Mouse (Mus musculus) ovary, postnatal 10 days (tissue): Measurements from ENCODE around the gene Mrpl24.
"Not testable (repeated sequence)": the region's sequence is repeated elsewhere in the genome, so short reads cannot be mapped to it uniquely, and the experiment has no call there.

Experiments
- DNase-seq: peaks from one replicate; pipeline ENCODE4 v3.0.0; 2022; ENCODE audit warnings: low spot score

The Mrpl24 gene

DNA sequence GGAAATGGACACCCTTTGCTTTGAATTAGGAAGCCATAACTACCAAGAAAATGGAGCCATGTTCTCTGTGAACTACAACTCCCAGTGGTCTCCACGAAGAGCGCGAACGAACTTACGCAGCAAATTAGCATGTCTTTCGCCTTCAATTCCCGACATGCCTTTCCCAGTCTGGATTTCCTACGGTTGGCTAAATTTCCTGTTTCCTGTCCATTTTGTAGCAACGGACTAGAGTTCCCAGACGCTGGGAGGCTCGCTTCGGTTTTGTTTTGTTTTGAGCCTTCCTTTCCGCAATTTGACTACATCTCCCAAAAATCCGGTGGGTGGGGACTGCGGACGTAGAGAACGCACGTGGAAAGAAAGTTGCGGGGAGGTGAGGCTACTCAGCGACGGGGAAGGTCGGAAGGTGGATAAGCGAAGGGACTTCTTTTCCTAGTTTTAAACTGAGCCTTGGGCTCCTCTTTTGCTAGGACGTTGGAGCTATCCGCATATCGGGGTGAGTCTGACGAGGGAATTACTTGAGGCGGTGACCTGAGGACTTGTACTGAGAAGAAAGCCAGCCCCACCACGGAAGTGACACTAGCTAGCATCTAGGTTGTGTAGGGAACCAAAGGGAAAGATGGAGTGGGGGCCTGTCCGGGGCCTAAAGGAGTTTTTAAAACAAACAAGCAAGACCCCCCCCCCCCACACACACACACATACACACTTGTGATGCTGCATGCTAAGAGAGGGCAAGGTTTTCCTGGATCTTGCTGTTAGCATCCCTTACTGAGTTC is at the start of gene Mrpl24:
Mrpl24 (plus strand) TSS at position 171 of the 773 bp plus-strand sequence.
- DNase-seq = peak; percentile 34

DNA sequence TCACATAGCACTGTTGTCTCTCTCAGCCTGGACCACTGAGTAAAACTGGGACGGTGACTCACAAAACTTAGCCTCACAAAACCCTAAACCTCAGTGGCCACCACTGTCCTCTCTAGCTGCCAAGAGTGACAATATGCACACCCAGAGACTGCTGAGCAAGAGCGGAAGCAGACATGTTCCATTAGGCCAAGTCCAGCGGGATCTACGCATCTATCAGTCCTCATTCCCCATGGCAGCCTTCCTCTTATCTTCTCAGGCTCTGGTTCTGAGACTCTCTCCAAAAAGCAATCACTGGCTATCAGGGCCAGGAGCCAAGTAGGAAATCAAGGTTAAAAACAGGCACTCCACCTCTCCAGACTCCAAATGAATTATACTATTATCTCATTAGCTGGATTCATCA is 41.6 kb upstream of the Mrpl24 start:
- no peak for DNase-seq

DNA sequence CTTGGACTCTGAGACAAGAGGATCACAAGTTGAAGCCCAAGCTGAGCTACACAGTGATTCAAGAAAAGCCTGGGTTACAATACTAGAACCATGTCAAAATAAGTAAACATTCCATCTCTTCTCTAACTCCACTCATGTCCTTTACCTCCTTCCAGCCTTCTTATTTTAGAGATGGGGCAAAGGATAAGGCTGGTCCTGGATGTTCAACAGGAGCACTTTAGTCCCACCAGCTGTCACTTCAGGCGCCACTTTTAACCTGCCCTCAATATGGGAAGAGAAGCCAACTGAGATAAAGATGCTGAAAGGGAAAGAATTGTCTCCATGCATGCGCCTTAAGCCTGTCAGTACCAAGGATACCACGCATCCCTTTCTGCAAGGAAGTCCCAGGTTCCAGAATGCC is 35.0 kb upstream of the Mrpl24 start:
- no peak for DNase-seq

DNA sequence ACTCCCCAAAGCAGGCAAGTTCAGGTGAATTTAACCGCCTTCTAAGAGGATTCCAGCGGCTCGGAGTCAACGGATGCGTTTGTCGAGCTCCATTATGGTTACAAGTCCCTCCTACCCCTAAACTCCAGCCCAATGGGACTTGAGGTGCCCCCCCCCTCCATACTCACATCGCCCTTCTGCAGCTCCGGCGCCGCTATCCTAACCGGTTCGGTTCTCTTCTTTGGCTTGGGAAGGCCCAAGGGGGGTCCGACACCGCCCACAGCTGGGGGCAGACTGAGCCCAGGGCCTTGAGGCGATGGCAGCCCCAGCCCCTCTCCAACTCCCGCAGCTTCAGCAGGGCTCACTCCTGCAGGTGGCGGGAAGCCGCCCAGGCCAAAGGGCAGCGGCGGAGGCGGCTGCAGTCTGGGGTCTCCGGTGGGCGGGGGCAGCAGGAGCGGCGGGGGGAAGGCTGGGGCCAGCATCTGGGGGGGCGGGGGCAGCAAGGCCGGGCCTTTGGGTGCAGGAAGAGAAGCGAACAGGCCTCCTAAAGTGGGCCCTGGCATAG is 34.5 kb upstream of the Mrpl24 start:
- DNase-seq = peak; percentile 28

DNA sequence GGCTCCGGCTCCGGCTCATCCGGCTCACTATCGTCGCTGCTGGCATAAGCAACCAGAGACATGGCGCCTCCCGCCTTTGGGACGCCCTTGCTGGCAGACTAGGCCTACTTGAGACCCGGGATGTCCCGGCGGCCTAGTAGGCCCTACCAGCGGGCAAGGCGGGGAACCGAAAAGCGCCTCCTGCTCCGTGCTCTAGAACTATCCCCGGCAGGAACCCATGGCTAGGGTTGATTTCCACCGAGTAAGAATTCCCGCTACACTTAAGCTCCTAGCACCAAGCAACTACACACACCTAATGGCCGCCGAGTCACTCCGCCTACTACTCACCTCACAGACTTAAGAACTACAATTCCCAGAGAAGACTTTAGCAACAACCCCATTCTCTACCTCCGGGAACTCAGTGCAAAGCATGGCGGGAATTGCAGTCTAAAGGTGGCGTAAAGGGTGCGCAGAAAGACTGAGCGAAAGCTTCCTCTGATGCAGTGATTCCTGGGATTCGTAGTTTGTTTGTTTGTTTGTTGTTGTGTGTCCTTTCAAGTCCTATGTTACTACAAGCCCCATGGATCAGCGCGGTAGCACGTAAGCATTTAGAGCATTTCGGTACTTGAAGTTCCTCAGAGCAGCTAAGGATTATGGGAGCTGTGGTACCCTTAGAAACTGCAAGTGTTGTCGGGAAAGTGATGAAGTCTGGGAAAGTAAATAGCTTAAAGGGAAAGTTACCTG is 33.9 kb upstream of the Mrpl24 start, which contains the start of gene Prcc:
Prcc (minus strand) TSS at position 328 of the 723 bp plus-strand sequence.
- peak; percentile 59 for DNase-seq

DNA sequence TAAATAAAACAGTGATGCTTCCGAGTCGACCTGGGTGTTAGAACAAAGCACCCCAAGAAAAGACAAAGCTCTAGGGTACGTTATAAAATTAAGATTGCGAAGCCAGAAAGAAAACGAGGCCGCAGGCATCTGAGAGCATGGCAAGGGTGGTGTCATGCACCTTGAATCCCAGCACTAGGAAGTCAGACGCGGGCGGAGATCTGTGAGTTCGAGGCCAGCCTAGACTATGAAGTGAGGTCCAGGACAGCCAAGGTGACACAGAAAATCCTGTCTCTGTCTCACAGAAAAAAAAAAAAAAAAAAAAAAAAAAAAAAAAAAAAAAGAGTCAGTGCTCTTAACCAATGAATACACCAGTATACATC is 33.3 kb upstream of the Mrpl24 start:
- DNase-seq = peak; percentile 15

DNA sequence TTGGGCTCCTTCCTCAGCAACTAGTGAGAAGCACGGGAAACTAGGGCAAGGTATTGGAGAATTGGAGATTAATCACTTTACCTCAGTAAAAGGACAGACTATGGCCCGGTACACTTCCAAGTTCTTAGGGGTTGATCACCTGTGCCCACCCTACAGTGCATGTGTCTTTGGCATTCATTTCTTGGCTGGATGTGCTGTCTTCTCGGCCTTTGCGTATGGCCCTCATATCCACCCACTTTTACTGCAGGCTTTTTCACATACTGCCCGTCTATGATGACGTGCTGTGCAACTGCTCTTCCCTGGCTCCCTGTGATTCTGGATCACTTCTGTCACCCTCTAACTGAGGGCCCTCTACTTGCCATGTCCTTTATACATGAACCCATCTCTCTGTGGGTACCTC is 32.9 kb upstream of the Mrpl24 start:
- no peak for DNase-seq

DNA sequence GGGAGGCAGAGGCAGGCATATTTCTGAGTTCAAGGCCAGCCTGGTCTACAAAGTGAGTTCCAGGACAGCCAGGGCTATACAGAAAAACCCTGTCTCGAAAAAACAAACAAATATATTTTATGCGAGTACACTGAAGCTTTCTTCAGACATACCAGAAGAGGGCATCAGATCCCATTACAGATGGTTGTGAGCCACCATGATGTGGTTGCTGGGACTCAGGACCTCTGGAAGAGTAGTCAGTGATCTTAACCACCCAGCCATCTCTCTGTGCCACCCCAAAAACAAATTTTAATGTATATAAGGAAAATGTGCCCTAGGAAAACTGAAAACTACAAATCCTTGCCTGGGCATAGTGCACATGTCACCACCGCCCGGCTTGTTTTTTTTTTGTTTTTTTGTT is 31.9 kb upstream of the Mrpl24 start:
- not testable (repeated sequence) for DNase-seq

DNA sequence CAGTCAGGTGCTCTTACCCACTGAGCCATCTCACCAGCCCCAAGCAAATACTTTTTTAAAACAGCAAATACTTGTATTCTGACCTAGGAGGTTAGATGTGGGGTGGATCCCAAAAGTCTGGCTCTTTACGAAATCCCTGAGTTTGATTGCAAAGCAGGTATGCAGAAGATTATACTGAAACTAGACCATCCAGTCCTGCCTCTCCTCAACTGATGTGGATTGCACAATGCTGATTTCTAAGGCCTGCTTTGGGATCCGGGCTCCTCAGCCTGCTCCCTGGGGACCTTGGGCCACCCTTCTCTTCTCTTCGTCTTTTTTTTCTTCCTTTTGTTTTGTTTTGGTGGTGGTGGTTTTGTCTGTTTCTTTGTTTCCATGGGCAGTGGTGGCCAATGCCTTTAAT is 27.8 kb upstream of the Mrpl24 start:
- no peak for DNase-seq

DNA sequence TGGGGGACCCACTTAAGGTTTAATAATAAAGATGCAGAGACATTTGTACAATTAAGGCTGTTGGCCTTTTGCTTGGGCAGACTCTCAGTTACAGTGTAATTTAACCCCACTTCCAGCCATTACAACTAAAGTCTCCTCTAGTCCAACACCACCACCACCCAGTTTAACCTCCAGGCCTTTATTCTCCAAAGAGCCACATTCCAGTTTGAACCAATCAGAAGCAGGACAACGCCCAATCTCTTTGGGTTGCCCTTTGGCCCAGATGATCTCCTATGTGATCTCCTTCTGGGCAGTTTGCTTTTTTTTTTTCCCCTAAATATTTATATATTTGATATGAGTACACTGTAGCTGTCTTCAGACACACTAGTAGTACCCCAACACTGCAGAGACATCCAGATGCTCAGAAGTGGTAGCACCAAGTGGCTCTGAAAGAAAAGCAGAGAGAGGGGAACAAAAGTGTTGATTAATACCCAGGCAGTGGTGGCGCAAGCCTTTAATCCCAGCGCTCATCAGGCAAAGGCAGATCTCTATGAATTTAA is 25.9 kb upstream of the Mrpl24 start:
- no peak for DNase-seq

DNA sequence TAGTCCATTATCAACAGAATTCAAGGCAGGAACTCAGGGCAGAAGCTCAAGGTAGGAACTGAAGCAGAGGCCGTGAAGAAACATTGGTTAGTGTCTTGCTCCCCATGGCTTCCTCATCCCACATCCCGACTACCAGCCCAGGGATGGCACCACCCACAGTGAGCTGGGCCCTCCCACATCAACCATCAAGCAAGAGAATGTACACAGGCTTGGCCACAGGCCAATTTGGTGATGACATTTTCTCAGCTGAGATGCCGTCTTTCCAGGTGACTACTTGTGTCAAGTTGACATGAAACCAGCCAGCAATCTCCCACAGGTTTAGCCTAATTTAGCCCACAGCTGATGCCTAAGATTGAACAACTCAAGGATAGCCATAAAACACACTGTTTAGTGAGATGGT is 20.0 kb upstream of the Mrpl24 start:
- no peak for DNase-seq

DNA sequence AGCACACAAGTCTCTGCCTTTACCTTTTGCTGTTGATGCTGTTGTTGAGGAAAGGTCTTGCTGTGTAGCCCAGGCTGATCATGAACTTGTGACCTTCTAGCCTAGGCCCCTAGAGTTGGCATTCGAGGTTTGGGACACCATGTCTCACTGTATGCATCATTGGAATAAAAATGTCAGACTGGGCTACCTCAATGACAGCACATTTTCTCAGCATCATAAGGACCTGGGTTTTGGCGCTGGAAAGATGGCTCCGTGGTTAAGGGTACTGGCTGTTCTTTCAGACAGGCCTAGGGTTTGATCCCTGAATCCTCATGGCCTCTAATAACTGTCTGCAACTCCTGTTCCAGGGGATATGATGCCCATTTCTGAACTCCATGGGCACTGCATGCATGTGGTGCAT is 19.5 kb upstream of the Mrpl24 start:
- DNase-seq = no peak

DNA sequence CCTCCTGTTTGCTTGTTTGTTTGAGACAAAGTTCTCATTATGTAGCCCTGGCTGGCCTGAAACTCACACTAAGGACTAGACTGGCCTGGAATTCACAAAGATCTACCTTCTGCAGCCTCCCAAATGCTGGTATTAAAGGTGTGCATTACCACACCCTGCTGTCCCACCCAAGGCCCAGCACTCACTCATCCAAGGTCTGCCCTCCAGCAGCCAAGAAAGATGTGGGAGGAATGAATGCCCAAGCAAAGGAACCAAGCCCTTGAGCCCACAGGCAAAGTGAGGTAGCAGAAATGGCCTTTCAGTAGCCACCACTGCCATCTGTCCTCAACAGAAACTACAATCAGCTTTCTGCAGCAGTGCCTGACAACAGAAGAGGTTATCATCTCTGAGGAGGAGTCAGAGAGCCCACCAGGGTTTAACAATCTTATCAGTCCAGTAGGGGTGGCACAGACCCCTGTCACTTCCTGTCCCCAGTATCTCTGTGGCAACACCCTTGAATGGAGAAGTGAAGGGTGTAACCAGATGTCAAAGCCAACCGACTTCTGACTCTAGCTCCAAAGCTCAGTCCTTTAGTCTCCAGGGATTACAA is 18.2 kb upstream of the Mrpl24 start:
- no peak for DNase-seq

DNA sequence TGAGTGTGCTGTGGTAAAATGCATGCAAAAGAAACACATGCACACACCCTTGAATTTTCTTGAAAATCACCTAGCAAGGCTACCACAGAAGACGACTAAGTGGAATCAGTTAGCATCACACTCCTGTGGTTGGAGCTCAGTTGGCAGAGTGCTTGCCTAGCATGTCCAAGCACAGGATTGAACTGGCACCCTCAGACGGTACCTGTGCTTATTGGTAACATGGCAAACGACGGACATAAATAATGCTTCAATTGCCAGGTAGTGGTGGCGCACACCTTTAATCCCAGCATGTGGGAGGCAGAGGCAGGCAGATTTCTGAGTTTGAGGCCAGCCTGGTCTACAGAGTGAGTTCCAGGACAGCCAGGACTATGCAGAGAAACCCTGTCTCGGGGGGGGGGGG is 17.3 kb upstream of the Mrpl24 start:
- not testable (repeated sequence) for DNase-seq

DNA sequence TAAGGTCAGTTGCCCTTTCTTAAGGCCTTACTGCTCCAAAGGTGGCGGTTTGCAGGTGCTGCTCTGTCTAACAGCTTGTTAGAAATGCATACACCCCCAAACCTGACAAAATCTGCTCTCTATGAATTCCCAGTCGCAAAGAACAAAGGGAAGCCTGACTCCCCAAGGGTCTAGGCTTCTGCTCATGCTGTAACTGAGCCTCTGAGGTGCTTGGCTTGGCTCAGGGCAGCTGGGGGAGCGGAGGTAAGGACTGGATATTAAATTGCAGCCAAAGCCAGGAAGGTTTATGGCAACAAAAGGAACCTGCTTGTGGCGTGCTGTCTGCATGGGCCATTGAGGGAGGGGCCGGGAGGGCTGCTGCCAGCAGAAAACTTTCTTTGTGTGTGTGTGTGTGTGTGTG is 15.5 kb upstream of the Mrpl24 start:
- DNase-seq = no peak

DNA sequence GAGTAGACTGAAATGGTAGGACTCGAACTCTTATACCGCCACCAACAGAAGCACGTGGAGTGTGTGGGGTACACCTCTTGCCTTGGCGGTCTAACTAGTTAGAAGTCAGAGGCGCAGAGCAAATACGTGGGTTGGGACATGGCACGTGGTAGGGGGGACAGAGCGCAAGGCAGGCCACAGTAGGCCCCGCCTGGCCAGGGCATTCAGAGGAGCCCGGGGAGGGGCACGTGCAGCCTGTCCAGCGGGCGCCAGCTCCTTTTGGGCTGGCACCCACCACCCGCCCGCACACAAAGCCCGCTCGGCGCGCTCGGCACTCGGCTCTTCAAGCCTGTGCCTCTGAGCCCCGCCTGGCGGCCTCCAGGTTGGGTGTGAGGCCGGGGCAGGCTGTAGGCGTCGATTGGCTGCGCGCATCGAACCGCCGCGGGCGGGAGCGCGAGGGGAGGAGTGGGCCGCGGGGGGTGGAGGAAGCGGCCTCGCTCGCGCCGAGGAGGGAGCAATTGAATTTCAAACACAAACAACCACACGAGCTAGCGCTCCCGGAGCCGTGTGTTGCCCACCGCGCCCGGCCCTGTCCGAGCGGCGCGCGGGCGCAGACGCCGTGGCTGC is 13.3 kb upstream of the Mrpl24 start, which contains the start of gene Hdgf:
Hdgf (plus strand) TSS at position 442 of the 606 bp plus-strand sequence.
- DNase-seq = peak; percentile 73

DNA sequence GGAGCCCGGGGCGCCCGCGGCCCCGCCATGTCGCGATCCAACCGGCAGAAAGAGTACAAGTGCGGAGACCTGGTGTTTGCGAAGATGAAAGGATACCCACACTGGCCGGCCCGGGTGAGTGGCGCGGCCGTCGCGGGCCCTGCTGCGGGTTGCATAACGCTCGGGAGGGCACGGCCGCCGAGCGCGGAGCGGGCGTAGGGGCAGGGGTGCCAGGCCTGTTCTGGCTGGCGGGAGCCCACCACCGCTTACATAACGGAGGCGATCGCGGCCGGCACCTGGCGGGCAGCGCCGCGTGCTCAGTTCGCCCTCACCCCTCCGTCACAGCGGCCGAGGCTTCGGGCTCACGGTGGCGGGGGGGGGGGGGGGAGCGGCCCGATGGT is 12.7 kb upstream of the Mrpl24 start:
- peak; percentile 46 for DNase-seq

DNA sequence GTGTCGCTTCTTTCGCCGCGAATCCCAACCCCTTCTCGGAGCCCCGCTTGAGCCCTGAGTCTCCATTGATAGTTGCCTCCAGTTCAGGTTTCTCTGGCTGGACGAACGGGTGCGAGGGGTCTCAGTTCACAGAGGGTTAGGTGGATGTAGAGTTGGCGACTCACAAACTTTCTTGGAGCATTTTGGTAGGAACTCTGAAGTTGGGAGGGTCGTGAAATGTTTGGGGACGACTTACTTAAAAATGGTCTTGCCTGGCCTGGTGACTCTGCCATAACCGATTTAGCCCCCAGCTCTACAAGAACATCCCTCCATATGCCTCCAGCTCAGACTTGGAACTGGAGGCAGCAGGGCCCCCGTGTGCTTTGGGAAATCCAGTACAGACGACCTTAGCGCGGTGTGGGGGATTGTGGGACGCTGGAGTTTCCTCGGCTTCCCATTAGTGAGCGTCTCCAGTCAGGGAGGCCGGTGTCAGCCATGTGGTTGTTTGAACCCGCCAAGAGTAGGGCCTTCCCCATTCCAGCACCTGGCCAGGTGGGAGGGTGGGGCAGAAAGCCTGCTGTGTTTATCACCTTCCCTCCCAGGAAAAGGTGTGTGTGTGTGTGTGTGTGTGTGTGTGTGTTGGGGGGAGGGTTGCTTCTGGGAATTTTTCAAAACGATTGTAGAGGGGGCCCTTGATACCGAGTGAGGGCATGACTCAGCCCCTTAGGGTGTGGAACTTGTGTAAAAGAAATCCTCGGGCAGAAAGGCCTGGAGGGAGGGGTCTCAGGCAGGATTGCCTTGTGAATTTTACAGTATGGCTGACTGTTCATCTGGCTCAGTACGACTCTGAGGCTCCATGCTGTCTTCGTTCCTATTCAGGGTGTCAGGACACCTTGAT is 12.1 kb upstream of the Mrpl24 start:
- peak; percentile 25 for DNase-seq

DNA sequence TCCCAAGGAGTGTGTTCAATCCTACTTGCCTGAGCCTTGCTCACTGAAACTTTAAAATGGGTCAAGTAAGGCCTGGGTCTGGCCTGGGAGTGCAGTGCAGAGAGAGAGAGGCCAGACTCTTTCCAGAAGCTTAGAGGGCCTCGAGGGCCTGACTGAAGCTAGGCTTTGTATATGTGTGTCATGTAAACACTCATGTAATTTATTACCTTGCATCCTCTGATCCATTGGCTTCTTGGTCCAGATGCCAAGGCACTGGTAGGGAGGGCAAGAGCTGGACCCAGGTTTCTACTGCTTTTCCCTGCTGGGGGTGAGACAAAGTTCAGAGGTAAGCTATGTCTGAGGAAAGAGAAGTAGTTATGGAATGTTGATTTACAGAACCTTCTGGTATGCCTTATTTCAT is 11.4 kb upstream of the Mrpl24 start:
- DNase-seq = no peak

DNA sequence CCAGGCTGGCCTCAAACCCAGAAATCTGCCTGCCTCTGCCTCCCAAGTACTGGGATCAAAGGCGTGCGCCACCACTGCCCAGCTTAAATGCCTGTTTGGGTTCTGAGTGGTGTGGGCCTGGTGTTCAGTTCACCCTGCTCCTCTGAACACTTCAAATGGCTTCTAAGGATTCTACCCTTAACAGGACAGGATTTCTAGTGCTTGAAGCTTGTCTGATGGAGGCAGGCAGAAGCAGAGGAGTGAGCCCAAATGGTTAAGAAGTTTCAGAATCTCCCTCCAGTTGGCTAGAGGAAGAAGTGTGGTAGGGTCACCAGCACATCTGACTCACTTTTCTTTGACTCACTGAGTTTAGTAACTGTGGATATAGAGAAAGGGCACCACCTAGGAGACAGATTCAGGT is 9.9 kb upstream of the Mrpl24 start:
- DNase-seq = no peak

DNA sequence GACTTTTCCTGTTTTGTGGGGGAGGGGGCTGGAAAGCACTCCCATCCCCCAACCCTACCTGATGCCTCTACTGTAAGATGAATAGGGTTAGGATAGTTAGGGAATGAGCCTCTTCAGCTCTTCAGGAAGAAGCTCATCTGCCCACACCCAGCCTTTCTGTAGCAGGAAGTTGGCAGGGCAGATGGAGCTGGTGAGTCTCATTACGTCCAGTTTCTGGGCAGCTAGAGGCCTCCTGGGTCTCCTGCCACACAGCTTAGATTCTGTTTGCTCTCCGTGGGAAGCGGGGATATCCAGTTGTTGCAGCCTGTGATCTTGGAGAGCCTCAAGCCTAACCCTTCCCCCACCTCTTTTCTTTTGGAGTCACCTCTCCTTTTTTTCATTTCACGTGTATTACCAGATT is 9.4 kb upstream of the Mrpl24 start:
- no peak for DNase-seq
